Mouse (Mus musculus): ENCODE measurements around the gene Gm49450. TPM values are rescaled to one million over a fixed set of nuclear protein-coding genes. Genes with fewer than 3 reads are reported as not detected.
"Not testable (repeated sequence)": the region's sequence is repeated elsewhere in the genome, so short reads cannot be mapped to it uniquely, and the experiment has no call there.

Gm49450 gene
- polyA plus RNA-seq, 1 experiment, result 82.1 TPM

DNA sequence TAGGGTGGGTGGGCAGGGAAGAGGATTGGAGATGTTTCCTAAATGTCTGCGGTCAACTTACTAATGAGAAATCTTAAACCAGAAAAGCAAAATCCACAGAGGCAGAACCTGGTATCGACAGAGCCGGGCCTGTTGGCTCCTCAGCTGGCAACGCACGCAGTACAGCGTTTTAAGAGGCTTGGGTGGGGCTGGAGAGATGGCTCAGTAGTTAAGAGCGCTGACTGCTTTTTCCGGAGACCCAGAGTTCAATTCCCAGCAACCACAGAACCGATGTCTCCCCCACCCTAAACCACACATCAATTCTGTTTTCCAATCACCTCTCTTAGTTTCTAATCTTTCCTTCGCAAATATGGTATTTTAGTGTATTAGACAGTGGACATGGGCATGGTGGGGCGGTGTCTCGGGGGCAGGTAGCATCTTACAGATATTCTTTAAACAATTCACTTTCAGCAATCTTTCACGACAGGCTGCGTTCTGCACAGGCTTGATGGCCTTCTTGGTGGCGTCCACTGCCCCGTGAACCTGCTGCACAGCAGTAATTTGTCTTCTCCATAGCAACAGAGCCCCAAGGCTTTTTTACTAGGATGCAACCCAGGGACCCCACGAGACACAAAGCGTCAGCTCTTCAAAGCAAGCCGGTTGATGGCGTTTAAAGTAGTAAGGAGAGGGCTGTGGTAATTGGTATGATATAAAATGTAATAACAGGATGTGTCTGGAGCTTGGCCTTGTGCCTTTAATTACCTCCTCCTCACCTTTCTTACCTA, 25.2 kb upstream of the Gm49450 start:
- H3K4me1 ChIP-seq (replicated peaks; ENCODE audit: control insufficient read depth, insufficient read depth, low read length), result 0 out of 2 replicates have a peak, but pooled peaks cover 4% of the 10 kb centered on the region
- 92% methylated on average over 20 of the region's 20 CpGs for WGBS
- H3K36me3 ChIP-seq (ENCODE audit: control insufficient read depth, insufficient read depth, low read length), result no peaks in the 10 kb centered on the region

DNA sequence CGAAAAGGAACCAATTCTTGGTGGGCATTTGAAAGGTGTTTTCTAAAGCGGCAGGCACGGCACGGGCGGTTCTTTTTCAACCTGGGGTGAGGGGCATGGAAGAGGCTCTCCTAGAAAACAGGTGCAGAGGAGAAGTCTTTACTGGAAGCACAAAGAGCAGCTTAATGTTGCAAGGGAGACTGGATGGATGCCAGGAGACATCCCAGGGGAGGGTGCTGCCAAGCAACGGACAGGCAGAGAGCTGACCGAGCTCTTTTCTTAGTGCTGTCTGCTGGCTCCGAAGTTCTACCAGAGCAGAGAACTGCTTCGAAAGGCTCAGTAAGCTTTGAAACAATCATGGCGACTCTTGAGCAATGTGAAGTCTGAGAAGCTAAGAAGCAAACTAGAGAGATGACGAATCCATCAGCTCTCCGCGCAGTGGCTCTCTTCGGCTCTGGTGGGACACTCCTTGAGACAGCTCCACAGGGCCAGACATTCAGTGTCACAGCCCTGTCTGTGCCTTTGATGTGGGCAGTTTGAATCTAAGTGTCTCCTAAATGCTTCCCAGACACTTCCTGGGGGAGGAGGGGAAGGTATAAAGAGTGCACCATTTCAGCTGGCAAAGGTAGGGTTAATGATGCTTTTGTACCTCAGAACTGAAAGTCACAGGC, 24.5 kb upstream of the Gm49450 start:
- H3K27me3 ChIP-seq (ENCODE audit: control insufficient read depth, insufficient read depth, low read length), result no peaks in the 10 kb centered on the region
- H3K4me3 ChIP-seq (ENCODE audit: control insufficient read depth, insufficient read depth, low read length), result no peak overlapping the region
- 90% methylated on average over 14 of the region's 14 CpGs for WGBS
- H3K27ac ChIP-seq (ENCODE audit: control insufficient read depth, insufficient read depth, low read length), result peak overlapping the region; percentile 23; the same call in 1 of the 2 replicates
- no peaks in the 10 kb centered on the region for H3K36me3 ChIP-seq (ENCODE audit: control insufficient read depth, insufficient read depth, low read length)
- TF ChIP-seq POLR2A (IDR thresholded peaks at IDR 0.05; ENCODE audit: control insufficient read depth, extremely low read depth, insufficient read depth, low read length, poor library complexity) (no peak), CTCF (IDR thresholded peaks at IDR 0.05; ENCODE audit: borderline replicate concordance, control insufficient read depth, extremely low read depth, insufficient read depth, low read length, poor library complexity) (no peak)
- DNase-seq, result no peak
- 0 out of 2 replicates have a peak, but pooled peaks cover 4% of the 10 kb centered on the region for H3K4me1 ChIP-seq (replicated peaks; ENCODE audit: control insufficient read depth, insufficient read depth, low read length)

More for the DNA sequence above, 25.2 kb upstream of the Gm49450 start:
- no peaks in the 10 kb centered on the region for H3K27me3 ChIP-seq (ENCODE audit: control insufficient read depth, insufficient read depth, low read length)
- H3K27ac ChIP-seq (ENCODE audit: control insufficient read depth, insufficient read depth, low read length), result no peak overlapping the region; the same call in 1 of the 2 replicates
- H3K4me3 ChIP-seq (ENCODE audit: control insufficient read depth, insufficient read depth, low read length), result no peak overlapping the region
- DNase-seq, result no peak
- no peak for TF ChIP-seq POLR2A (IDR thresholded peaks at IDR 0.05; ENCODE audit: control insufficient read depth, extremely low read depth, insufficient read depth, low read length, poor library complexity)
- no peak for TF ChIP-seq CTCF (IDR thresholded peaks at IDR 0.05; ENCODE audit: borderline replicate concordance, control insufficient read depth, extremely low read depth, insufficient read depth, low read length, poor library complexity)

DNA sequence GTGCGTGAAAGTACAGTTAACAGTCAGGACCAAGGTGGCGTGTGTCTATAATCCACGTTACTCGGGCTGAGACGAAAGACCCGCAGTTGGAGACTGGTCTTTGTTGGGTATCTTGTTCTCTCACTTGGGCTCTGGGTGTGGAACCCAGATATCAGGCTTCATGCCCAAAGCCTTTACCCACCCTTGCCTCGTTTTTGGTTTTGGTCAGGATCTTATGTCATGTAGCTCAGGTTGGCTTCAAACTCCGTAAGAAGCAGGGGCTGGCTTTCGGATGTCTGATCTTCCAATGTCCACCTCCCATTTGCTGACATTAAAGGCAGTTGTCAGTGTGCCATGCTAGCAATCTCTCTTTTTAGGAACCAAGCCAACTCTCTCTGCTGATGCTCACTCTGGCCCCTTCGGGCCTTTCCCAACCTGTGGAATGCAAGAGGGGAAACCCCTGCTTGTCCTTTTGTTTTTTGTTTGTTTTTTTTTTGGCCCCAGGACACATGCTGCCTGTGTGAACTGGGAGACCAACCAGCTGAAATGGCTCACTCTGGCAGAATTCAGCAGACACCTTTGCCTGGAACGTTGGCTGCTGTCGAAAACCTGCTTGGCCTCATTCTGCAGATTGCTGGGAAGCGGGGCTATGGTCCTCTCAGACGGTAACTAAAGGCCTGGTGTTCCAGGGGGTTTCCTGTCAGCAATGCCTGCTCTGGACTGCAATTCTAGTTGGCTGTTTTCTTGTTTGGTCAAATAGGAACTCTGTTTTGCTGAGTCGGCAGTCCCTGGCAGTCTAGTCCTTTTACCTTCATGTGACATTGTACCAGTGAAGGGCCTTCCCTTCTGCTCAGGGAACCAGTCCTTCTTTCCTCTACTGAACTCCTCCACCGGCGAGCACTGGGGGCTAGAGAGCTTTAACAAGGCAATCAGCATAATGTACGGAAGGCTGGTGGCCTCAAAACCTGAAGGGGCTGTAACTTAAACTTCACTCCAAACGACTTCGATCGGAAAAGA, 23.7 kb upstream of the Gm49450 start:
- H3K27me3 ChIP-seq (ENCODE audit: control insufficient read depth, insufficient read depth, low read length), result no peaks in the 10 kb centered on the region
- H3K4me3 ChIP-seq (ENCODE audit: control insufficient read depth, insufficient read depth, low read length), result no peak overlapping the region
- peak overlapping the region; percentile 23; the same call in 1 of the 2 replicates for H3K27ac ChIP-seq (ENCODE audit: control insufficient read depth, insufficient read depth, low read length)
- TF ChIP-seq POLR2A (IDR thresholded peaks at IDR 0.05; ENCODE audit: control insufficient read depth, extremely low read depth, insufficient read depth, low read length, poor library complexity) (no peak), CTCF (IDR thresholded peaks at IDR 0.05; ENCODE audit: borderline replicate concordance, control insufficient read depth, extremely low read depth, insufficient read depth, low read length, poor library complexity) (no peak)
- 87% methylated on average over 21 of the region's 21 CpGs for WGBS
- DNase-seq, result no peak
- H3K4me1 ChIP-seq (replicated peaks; ENCODE audit: control insufficient read depth, insufficient read depth, low read length), result 0 out of 2 replicates have a peak, but pooled peaks cover 4% of the 10 kb centered on the region
- H3K36me3 ChIP-seq (ENCODE audit: control insufficient read depth, insufficient read depth, low read length), result no peaks in the 10 kb centered on the region

DNA sequence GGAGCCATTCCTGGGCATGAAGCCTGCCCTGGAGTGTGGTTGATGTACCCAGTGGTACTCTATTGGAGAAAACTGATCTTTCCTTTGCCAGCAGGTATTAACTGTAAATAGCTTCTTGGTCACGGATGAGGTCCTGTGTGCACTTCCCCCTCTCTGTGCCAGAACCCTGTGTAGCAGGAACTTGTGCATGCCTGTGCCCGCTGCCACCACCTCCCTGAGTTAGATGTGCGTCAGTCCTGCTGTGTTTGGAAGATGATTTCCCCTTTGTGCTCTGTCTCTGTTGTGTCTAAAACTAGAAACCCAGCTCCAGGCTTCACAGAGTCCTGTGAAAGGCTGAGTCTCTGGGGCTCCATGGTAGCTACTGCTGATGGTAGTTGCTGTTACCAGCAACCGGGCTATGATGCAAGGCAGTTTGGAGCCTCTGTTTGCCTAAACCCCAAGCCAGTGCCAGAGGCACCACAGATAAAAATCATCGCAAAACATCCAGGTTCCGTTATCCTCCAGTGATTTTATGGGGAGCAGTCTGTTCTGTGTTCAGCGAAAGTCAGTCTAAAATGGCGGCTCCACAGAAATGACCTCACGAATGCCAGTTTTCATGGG, 19.8 kb upstream of the Gm49450 start:
- Histone ChIP-seq H3K27me3 (ENCODE audit: control insufficient read depth, insufficient read depth, low read length) (no peaks in the 10 kb centered on the region), H3K36me3 (ENCODE audit: control insufficient read depth, insufficient read depth, low read length) (no peaks in the 10 kb centered on the region), H3K4me3 (ENCODE audit: control insufficient read depth, insufficient read depth, low read length) (no peak overlapping the region), H3K27ac (ENCODE audit: control insufficient read depth, insufficient read depth, low read length) (no peak overlapping the region), H3K4me1 (replicated peaks; ENCODE audit: control insufficient read depth, insufficient read depth, low read length) (peaks cover 22% of the 10 kb centered on the region)
- TF ChIP-seq CTCF (IDR thresholded peaks at IDR 0.05; ENCODE audit: borderline replicate concordance, control insufficient read depth, extremely low read depth, insufficient read depth, low read length, poor library complexity), result no peak
- no peak for TF ChIP-seq POLR2A (IDR thresholded peaks at IDR 0.05; ENCODE audit: control insufficient read depth, extremely low read depth, insufficient read depth, low read length, poor library complexity)
- no peak for DNase-seq
- WGBS, result 84% methylated on average over 9 of the region's 9 CpGs

DNA sequence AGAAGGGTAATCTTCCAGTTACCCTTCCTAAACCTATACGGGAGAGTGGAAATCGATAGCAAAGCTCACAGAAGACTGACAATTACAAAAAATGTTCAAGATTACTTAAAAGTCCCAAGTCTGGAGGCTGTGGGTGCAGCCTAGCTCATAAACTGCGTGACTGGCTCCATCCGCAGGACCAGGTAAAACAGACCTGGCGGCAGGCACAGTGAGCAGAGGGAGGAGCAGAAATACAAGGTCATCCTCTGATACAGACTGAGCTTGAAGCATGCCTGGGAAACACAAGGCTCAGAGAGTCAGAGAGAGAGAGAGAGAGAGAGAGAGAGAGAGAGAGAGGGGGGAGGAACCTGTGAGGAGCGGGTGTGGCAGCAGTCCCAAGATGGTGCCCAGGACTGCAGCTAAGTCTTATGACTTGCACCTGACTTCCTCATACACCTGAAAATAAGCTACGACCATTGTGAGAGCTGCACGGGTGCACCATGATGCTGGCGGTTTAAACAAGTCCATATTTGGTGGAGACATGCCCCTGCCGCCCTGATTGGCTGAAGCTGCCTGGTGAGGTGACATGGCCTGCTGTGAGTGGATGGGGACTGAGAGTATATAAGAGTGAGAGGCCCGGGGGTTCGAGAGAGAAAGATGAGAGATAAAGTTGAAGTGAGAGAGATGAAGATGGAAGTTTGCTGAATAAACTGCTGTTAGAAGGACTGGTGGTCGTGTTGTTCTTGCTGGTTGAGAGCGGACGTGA, 18.4 kb upstream of the Gm49450 start:
- not testable (repeated sequence) for H3K27ac ChIP-seq (ENCODE audit: control insufficient read depth, insufficient read depth, low read length); H3K36me3 ChIP-seq (ENCODE audit: control insufficient read depth, insufficient read depth, low read length); DNase-seq; H3K27me3 ChIP-seq (ENCODE audit: control insufficient read depth, insufficient read depth, low read length); H3K4me3 ChIP-seq (ENCODE audit: control insufficient read depth, insufficient read depth, low read length)
- WGBS, result 87% methylated on average over 15 of the region's 15 CpGs
- H3K4me1 ChIP-seq (replicated peaks; ENCODE audit: control insufficient read depth, insufficient read depth, low read length), result peaks cover 18% of the 10 kb centered on the region
